Mouse (Mus musculus): ENCODE data around the gene Ninj2.
A peak's percentile ranks its signal among the peaks of the same experiment; 100 is the strongest.

The Ninj2 gene

GRCm38 (mm10) chr6:120202406-120202805, 109.3 kb downstream of the Ninj2 start:
- DNase-seq, result no peak

- DNase-seq, result no peak
Observed at GRCm38 (mm10) chr6:120206586-120206985, 113.4 kb downstream of the Ninj2 start.

GRCm38 (mm10) chr6:120211536-120211935, 118.4 kb downstream of the Ninj2 start:
- DNase-seq, result no peak

GRCm38 (mm10) chr6:120216702-120217101, 123.6 kb downstream of the Ninj2 start:
- DNase-seq, result no peak

- DNase-seq, result no peak
Observed at GRCm38 (mm10) chr6:120219281-120219680, 126.1 kb downstream of the Ninj2 start.

- peak; percentile 79 to 91 for DNase-seq
Observed at GRCm38 (mm10) chr6:120222669-120223068, 129.5 kb downstream of the Ninj2 start.

- DNase-seq, result no peak
Observed at GRCm38 (mm10) chr6:120225355-120225754, 132.2 kb downstream of the Ninj2 start.

GRCm38 (mm10) chr6:120227068-120227467, 133.9 kb downstream of the Ninj2 start:
- DNase-seq, result no peak

GRCm38 (mm10) chr6:120229806-120230205, 136.7 kb downstream of the Ninj2 start:
- no peak for DNase-seq

GRCm38 (mm10) chr6:120230441-120230840, 137.3 kb downstream of the Ninj2 start:
- no peak for DNase-seq

- no peak for DNase-seq
Observed at GRCm38 (mm10) chr6:120232885-120233284, 139.7 kb downstream of the Ninj2 start.

- peak in 1 of 2 experiments; percentile 16 for DNase-seq
Observed at GRCm38 (mm10) chr6:120235874-120236273, 142.7 kb downstream of the Ninj2 start.

- DNase-seq, result peak; percentile 29 to 61
Observed at GRCm38 (mm10) chr6:120240461-120240860, 147.3 kb downstream of the Ninj2 start.

GRCm38 (mm10) chr6:120241453-120241852, 148.3 kb downstream of the Ninj2 start:
- DNase-seq, result no peak

GRCm38 (mm10) chr6:120242530-120242929, 149.4 kb downstream of the Ninj2 start:
- DNase-seq, result peak in 1 of 2 experiments; percentile 37

GRCm38 (mm10) chr6:120243250-120243649, 150.1 kb downstream of the Ninj2 start:
- DNase-seq, result peak; percentile 35 to 44

GRCm38 (mm10) chr6:120246676-120247075, 153.5 kb downstream of the Ninj2 start:
- no peak for DNase-seq

- DNase-seq, result peak; percentile 64 to 67
Observed at GRCm38 (mm10) chr6:120249831-120250230, 156.7 kb downstream of the Ninj2 start.

All from kidney, postnatal 36 days (tissue).